ENCODE assay signal across 8 mouse cellular contexts in the genomic region with DNA sequence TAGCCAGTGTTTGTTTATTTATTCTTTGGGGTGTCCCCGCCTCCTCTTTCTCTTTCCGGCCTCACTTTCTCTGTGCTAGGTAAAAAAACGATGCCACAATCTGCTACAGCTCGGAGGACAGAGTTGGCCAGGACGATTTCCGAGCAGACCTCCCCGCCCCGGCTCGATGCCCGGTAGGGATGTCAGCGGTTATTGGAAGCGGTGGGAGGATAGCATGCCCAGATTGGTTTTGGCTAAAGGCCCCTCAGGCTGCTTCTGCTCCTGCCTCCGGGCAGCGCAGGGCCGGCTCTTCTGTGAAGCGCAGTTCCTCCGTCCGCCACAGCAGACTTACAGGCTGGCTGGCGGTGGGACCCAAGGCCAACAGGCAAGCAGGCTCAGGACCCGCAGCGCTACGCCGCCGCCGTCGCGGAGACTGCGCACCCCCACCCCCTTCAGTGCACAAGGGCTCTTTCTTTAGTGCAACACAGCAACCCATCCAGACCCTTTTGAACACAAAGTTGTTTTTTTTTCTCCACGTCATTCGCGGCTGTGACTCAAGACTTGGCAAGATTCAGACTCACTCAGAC. TPM values are rescaled to one million over a fixed set of nuclear protein-coding genes. Genes with fewer than 3 reads are reported as not detected.
A peak's percentile ranks its signal among the peaks of the same experiment; 100 is the strongest.
DNase-seq lines count a peak whose midpoint lies in the region; ATAC-seq and TF ChIP-seq lines count a peak whose summit lies in the region.

TSS of gene Gfra1 (minus strand) at position 414 of the 566 bp plus-strand sequence.

- ATAC-seq in Patski, result peak; percentile 49
- ATAC-seq in lung, embryonic 15.5 days (ENCODE audit: borderline replicate concordance, extremely low read depth, low FRiP score, low TSS enrichment), result peak; percentile 44
- no peak for ATAC-seq in monocyte, adult 5-6 weeks (replicated peaks; ENCODE audit: insufficient number of reproducible peaks, low FRiP score, low TSS enrichment, poor library complexity, severe bottlenecking)

- no peaks in the 10 kb centered on the region for H3K36me3 ChIP-seq in hindbrain, embryonic 10.5 days
- H3K36me3 ChIP-seq in lung, embryonic 15.5 days, result no peaks in the 10 kb centered on the region

- DNase-seq in Patski (ENCODE audit: low read depth, low spot score), result no peak
- peak; percentile 24 to 37 for DNase-seq in frontal cortex, postnatal 25 days (ENCODE audit: low spot score in 2 of 2)
- peak; percentile 86 for DNase-seq in hindbrain, embryonic 10.5 days (ENCODE audit: low spot score)
- DNase-seq in layer of hippocampus, postnatal 10 days (ENCODE audit: low spot score in 2 of 2), result peak; percentile 74 to 77
- DNase-seq in right cerebral cortex, postnatal 14 days, result peak; percentile 53

- under 1% methylated on average over 31 of the region's 31 CpGs for WGBS in hindbrain, embryonic 10.5 days
- WGBS in lung, embryonic 15.5 days, result under 1% methylated on average over 30 of the region's 31 CpGs

- H3K4me1 ChIP-seq in brown adipose tissue, adult 24 weeks (ENCODE audit: control insufficient read depth, insufficient read depth, insufficient read length, low read length), result peaks cover 6% of the 10 kb centered on the region
- H3K4me1 ChIP-seq in hindbrain, embryonic 10.5 days (replicated peaks), result peaks cover 69% of the 10 kb centered on the region
- peaks cover 39% of the 10 kb centered on the region for H3K4me1 ChIP-seq in lung, embryonic 15.5 days

- in situ Hi-C loops in Patski (cut with MboI; ENCODE audit: low pct_unique_long_range_greater_than_20kb), result no loop called here

- no peaks in the 10 kb centered on the region for H3K27me3 ChIP-seq in Patski
- H3K27me3 ChIP-seq in hindbrain, embryonic 10.5 days (ENCODE audit: insufficient read depth, poor library complexity, severe bottlenecking), result peaks cover 87% of the 10 kb centered on the region
- peaks cover 71% of the 10 kb centered on the region for H3K27me3 ChIP-seq in lung, embryonic 15.5 days

- peak within 1 kb of the TSS; percentile 38; the same call in 1 of the 2 replicates for H3K9ac ChIP-seq in lung, embryonic 15.5 days

- H3K9me3 ChIP-seq in hindbrain, embryonic 10.5 days, result no peaks in the 10 kb centered on the region
- H3K9me3 ChIP-seq in lung, embryonic 15.5 days, result no peaks in the 10 kb centered on the region

- H3K4me2 ChIP-seq in lung, embryonic 15.5 days, result peak within 1 kb of the TSS; percentile 99

- H3K27ac ChIP-seq in brown adipose tissue, adult 24 weeks (replicated peaks; ENCODE audit: low read depth, low read length), result no peak within 1 kb of the TSS
- H3K27ac ChIP-seq in hindbrain, embryonic 10.5 days, result peak within 1 kb of the TSS; percentile 89
- no peak within 1 kb of the TSS for H3K27ac ChIP-seq in lung, embryonic 15.5 days

- CTCF ChIA-PET in Patski (lab: Charles Lee), result interaction anchor here (1.1 to 2.1 kb wide), 8 partner anchors 10 to 351 kb away, joined by 3 to 10 read pairs (median 3); no protein-coding TSS in a partner anchor

- H3K4me3 ChIP-seq in brown adipose tissue, adult 24 weeks (ENCODE audit: insufficient read depth, low read depth, low read length), result peak within 1 kb of the TSS; percentile 64
- H3K4me3 ChIP-seq in hindbrain, embryonic 10.5 days, result peak within 1 kb of the TSS; percentile 65
- peak within 1 kb of the TSS; percentile 49 for H3K4me3 ChIP-seq in lung, embryonic 15.5 days

- no peak for TF ChIP-seq CTCF in Patski (IDR thresholded peaks at IDR 0.05)

- POLR2A ChIA-PET in Patski (lab: Charles Lee), result interaction anchor here (1.2 kb wide), 1 partner anchor 140 kb away, joined by 4 read pairs; no protein-coding TSS in a partner anchor

RNA-seq across cellular contexts. Expression of gene Gfra1, which starts in this region (rescaled TPM):
- polyA plus RNA-seq in Patski (2021), result 102 TPM
- 0.48 and 1.4 TPM in 2 replicates for polyA plus RNA-seq in brown adipose tissue, adult 24 weeks (2012; ENCODE audit: insufficient read depth, insufficient read length, missing spikeins)
- 26.7 and 35.8 TPM in 2 replicates for polyA plus RNA-seq in hindbrain, embryonic 10.5 days (2016; fragmentation: Nextera tagmentation; extraction: Ambion mirVana)
- total RNA-seq in layer of hippocampus, postnatal 10 days (2021), result 10 to 100 TPM; 50.9 to 52.8 TPM
- polyA plus RNA-seq in lung, embryonic 15.5 days (2015; fragmentation: Nextera tagmentation; extraction: Ambion mirVana), result 7.9 and 9.5 TPM in 2 replicates
- total RNA-seq in monocyte, adult 5-6 weeks (2017), result 2.3 TPM in 1 of 3 replicates, not detected in the others

Comparison
In these comparisons a context has a peak if more than half of its experiments do, and no peak if none do; other contexts are left out.
1. RNA of gene Gfra1 (total RNA-seq): 50.9 to 52.8 TPM in layer of hippocampus, postnatal 10 days; 2.3 TPM in monocyte, adult 5-6 weeks; every median in the first group is over 10 times any median in the second.
2. Peak in every context shown above with its lines, with median percentiles within 50 percentile points of each other: H3K4me3 ChIP-seq.